Mouse (Mus musculus) olfactory bulb, adult 2 months (tissue): Measurements from ENCODE around the gene Syn3.

Source experiments
- CTCF ChIP-seq: fragments of 200-500 bp; IDR thresholded peaks from 2 replicates; pipeline ENCODE4 v1.5.1; 2012; ENCODE audit warnings: low read depth, mild to moderate bottlenecking, low read length, moderate library complexity; ENCODE audit not compliant: insufficient read depth
- POLR2A ChIP-seq: fragments of 200-500 bp; IDR thresholded peaks from 2 replicates; pipeline ENCODE4 v1.6.1; 2012; ENCODE audit warnings: mild to moderate bottlenecking, low read depth, low read length, moderate library complexity; ENCODE audit not compliant: insufficient read depth

- TF ChIP-seq POLR2A = no peak
- no peak for TF ChIP-seq CTCF
These were observed 220.2 kb downstream of the Syn3 start for GRCm38 (mm10) chr10:86278481-86278880.
